Mouse (Mus musculus) bone marrow macrophage, adult 2 months (primary cell): ENCODE data around the gene Tiam1.

Experiments used
- CTCF ChIP-seq: IDR thresholded peaks from 2 replicates; pipeline ENCODE4 v1.5.1; 2012; ENCODE audit warnings: low read depth, mild to moderate bottlenecking, low read length, moderate library complexity
- POLR2A ChIP-seq: IDR thresholded peaks from 2 replicates; pipeline ENCODE4 v1.6.1; 2012; ENCODE audit warnings: mild to moderate bottlenecking, low read depth, low read length, borderline replicate concordance

GRCm38 (mm10) chr16:89841894-89842293 lies 301.7 kb downstream of the Tiam1 start:
- TF ChIP-seq CTCF, result no peak
- TF ChIP-seq POLR2A, result no peak
